Mouse (Mus musculus): ENCODE results near the gene 1600014C10Rik. TPM values are rescaled to one million over a fixed set of nuclear protein-coding genes. Genes with fewer than 3 reads are reported as not detected.
A peak's percentile ranks its signal among the peaks of the same experiment; 100 is the strongest.

Gene 1600014C10Rik
- polyA plus RNA-seq, 1 experiment, result 22.1 TPM

GRCm38 (mm10) chr7:38212651-38213062 lies 29.6 kb downstream of the 1600014C10Rik start:
- TF ChIP-seq GATA1 (IDR thresholded peaks at IDR 0.05; ENCODE audit: borderline replicate concordance, low read length) (no peak), FLI1 (IDR thresholded peaks at IDR 0.05; ENCODE audit: low read length) (no peak)

GRCm38 (mm10) chr7:38214473-38215214 lies 31.6 kb downstream of the 1600014C10Rik start:
- H3K4me1 ChIP-seq, result peaks cover 64% of the 10 kb centered on the region
- no peaks in the 10 kb centered on the region for H3K27me3 ChIP-seq (replicated peaks)
- peak overlapping the region; percentile 44 for H3K4me3 ChIP-seq (replicated peaks)
- no peaks in the 10 kb centered on the region for H3K9me3 ChIP-seq
- TF ChIP-seq FLI1 (IDR thresholded peaks at IDR 0.05; ENCODE audit: low read length), result no peak
- no peak for TF ChIP-seq GATA1 (IDR thresholded peaks at IDR 0.05; ENCODE audit: borderline replicate concordance, low read length)
- peaks cover 41% of the 10 kb centered on the region for H3K36me3 ChIP-seq (replicated peaks; ENCODE audit: low read length)

More at GRCm38 (mm10) chr7:38212651-38213062, 29.6 kb downstream of the 1600014C10Rik start:
- Histone ChIP-seq H3K36me3 (replicated peaks; ENCODE audit: low read length) (peaks cover 32% of the 10 kb centered on the region), H3K4me3 (replicated peaks) (no peak overlapping the region), H3K27me3 (replicated peaks) (no peaks in the 10 kb centered on the region), H3K4me1 (peaks cover 68% of the 10 kb centered on the region), H3K9me3 (no peaks in the 10 kb centered on the region)

GRCm38 (mm10) chr7:38215281-38215680 lies 32.3 kb downstream of the 1600014C10Rik start:
- Histone ChIP-seq H3K9me3 (no peaks in the 10 kb centered on the region), H3K4me1 (peaks cover 66% of the 10 kb centered on the region), H3K36me3 (replicated peaks; ENCODE audit: low read length) (peaks cover 40% of the 10 kb centered on the region), H3K4me3 (replicated peaks) (no peak overlapping the region), H3K27me3 (replicated peaks) (no peaks in the 10 kb centered on the region)
- TF ChIP-seq FLI1 (IDR thresholded peaks at IDR 0.05; ENCODE audit: low read length) (no peak), GATA1 (IDR thresholded peaks at IDR 0.05; ENCODE audit: borderline replicate concordance, low read length) (no peak)

GRCm38 (mm10) chr7:38215697-38216096 lies 32.7 kb downstream of the 1600014C10Rik start:
- Histone ChIP-seq H3K4me1 (peaks cover 70% of the 10 kb centered on the region), H3K36me3 (replicated peaks; ENCODE audit: low read length) (peaks cover 44% of the 10 kb centered on the region), H3K4me3 (replicated peaks) (no peak overlapping the region), H3K9me3 (no peaks in the 10 kb centered on the region), H3K27me3 (replicated peaks) (no peaks in the 10 kb centered on the region)
- TF ChIP-seq FLI1 (IDR thresholded peaks at IDR 0.05; ENCODE audit: low read length), result no peak
- TF ChIP-seq GATA1 (IDR thresholded peaks at IDR 0.05; ENCODE audit: borderline replicate concordance, low read length), result no peak

DNA sequence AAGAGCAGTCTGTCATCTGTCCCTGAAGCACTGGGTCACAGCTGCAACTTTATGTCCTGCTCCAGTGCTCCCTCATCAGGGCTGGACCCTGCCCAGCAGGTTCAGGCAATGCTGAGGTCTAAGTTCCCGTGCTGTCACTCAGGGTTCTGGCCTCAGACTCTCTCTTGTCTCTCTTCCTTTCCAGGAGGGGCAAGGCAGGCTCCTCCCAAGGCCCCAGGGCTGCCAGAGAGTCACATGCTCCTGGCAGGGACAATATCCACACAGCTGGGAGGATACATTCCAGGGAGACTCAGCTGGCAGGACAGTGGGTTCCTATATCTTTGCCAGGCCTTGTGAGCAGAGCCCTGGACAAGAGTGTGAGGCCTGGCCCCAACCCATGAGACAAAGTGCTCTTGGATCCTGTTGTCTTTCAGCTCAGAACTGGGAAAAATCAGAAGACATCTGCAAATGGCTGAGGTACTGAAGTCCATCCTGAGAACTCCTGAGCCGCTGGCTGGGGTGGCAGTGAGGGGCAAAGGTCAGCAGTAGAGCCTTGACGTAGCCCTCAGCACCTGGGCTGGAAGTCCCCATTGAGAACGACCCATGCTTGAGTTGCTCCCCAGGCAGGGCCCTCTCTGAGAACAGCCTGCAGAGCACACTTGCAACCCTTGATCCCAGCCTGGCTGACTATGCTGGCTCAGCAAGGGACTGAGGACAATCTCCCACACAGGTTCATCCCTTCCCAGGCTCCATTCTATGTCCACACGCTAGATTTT lies 34.6 kb downstream of the 1600014C10Rik start:
- Histone ChIP-seq H3K36me3 (replicated peaks; ENCODE audit: low read length) (peaks cover 50% of the 10 kb centered on the region), H3K4me3 (replicated peaks) (no peak overlapping the region), H3K9me3 (no peaks in the 10 kb centered on the region), H3K4me1 (peaks cover 76% of the 10 kb centered on the region), H3K27me3 (replicated peaks) (no peaks in the 10 kb centered on the region)
- no peak for TF ChIP-seq GATA1 (IDR thresholded peaks at IDR 0.05; ENCODE audit: borderline replicate concordance, low read length)
- TF ChIP-seq FLI1 (IDR thresholded peaks at IDR 0.05; ENCODE audit: low read length), result no peak

- H3K4me3 ChIP-seq (replicated peaks), result no peak overlapping the region
- no peaks in the 10 kb centered on the region for H3K27me3 ChIP-seq (replicated peaks)
- H3K36me3 ChIP-seq (replicated peaks; ENCODE audit: low read length), result peaks cover 53% of the 10 kb centered on the region
- no peaks in the 10 kb centered on the region for H3K9me3 ChIP-seq
- no peak for TF ChIP-seq FLI1 (IDR thresholded peaks at IDR 0.05; ENCODE audit: low read length)
- no peak for TF ChIP-seq GATA1 (IDR thresholded peaks at IDR 0.05; ENCODE audit: borderline replicate concordance, low read length)
- peaks cover 64% of the 10 kb centered on the region for H3K4me1 ChIP-seq
Measured at GRCm38 (mm10) chr7:38218631-38219367, 35.8 kb downstream of the 1600014C10Rik start.

- TF ChIP-seq FLI1 (IDR thresholded peaks at IDR 0.05; ENCODE audit: low read length) (no peak), GATA1 (IDR thresholded peaks at IDR 0.05; ENCODE audit: borderline replicate concordance, low read length) (no peak)
- H3K36me3 ChIP-seq (replicated peaks; ENCODE audit: low read length), result peaks cover 53% of the 10 kb centered on the region
- H3K27me3 ChIP-seq (replicated peaks), result no peaks in the 10 kb centered on the region
- no peaks in the 10 kb centered on the region for H3K9me3 ChIP-seq
- no peak overlapping the region for H3K4me3 ChIP-seq (replicated peaks)
- H3K4me1 ChIP-seq, result peaks cover 57% of the 10 kb centered on the region
Measured at GRCm38 (mm10) chr7:38219526-38219925, 36.5 kb downstream of the 1600014C10Rik start.

DNA sequence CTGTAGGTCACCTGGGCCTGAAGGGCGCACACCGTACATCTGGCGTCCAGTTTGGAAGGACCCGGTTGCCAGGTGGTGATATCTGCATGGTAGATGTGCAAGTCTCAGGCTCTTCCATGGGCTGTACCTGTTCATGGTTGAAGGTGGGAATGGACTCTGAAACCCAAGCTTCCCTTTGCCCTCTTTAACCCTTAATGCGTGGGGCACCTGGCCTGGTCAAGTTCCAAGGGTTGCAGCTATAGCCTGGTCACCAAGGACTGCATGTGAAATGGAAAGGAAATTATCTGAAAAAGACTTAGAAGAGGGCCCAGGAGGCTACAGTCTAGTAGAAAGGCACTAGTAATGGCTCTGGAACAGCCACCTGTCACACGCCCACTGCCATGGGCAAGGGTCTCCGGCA lies 37.8 kb downstream of the 1600014C10Rik start:
- TF ChIP-seq FLI1 (IDR thresholded peaks at IDR 0.05; ENCODE audit: low read length) (no peak), GATA1 (IDR thresholded peaks at IDR 0.05; ENCODE audit: borderline replicate concordance, low read length) (no peak)
- Histone ChIP-seq H3K4me1 (peaks cover 51% of the 10 kb centered on the region), H3K36me3 (replicated peaks; ENCODE audit: low read length) (peaks cover 55% of the 10 kb centered on the region), H3K4me3 (replicated peaks) (no peak overlapping the region), H3K9me3 (no peaks in the 10 kb centered on the region), H3K27me3 (replicated peaks) (no peaks in the 10 kb centered on the region)

GRCm38 (mm10) chr7:38224577-38225369 lies 41.8 kb downstream of the 1600014C10Rik start:
- Histone ChIP-seq H3K27me3 (replicated peaks) (no peaks in the 10 kb centered on the region), H3K9me3 (no peaks in the 10 kb centered on the region), H3K4me3 (replicated peaks) (no peak overlapping the region), H3K4me1 (peaks cover 54% of the 10 kb centered on the region), H3K36me3 (replicated peaks; ENCODE audit: low read length) (peaks cover 32% of the 10 kb centered on the region)
- no peak for TF ChIP-seq FLI1 (IDR thresholded peaks at IDR 0.05; ENCODE audit: low read length)
- no peak for TF ChIP-seq GATA1 (IDR thresholded peaks at IDR 0.05; ENCODE audit: borderline replicate concordance, low read length)
